Mouse (Mus musculus): ENCODE measurements at regions not wholly inside any gene's neighbourhood (a gene's known extent, or its start where the extent isn't known, plus 50 kb on each side); places are given as distances from the start of the nearest gene placed in this dataset.

DNA sequence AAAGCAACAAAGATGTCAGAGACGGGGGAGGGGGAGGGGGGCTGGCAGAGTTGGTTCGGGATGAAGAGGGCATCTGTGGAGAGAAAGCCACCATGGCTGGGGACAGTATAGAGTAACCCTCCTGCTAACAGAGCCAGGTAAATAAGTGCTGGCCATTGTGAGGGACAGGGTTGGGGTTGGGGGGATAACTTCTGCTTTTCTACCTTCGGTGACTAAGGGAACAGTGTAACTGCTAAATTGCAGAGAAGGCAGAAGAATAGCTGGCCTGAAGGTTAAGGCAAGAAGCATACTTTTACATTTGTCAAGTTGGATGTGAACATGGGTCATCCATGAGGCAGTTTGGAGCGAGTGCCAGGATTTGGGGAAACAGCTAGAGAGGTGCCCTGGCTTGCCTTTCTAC is 395.1 kb downstream of the H2al1j start:
- ATAC-seq (ENCODE audit: insufficient number of reproducible peaks, low FRiP score, low TSS enrichment, low read depth) = no peak

GRCm38 (mm10) chrX:11724718-11725117 is 397.1 kb downstream of the H2al1j start:
- no peaks in the 10 kb centered on the region for H3K36me3 ChIP-seq
- no peak overlapping the region for H3K4me3 ChIP-seq (replicated peaks)
- no peaks in the 10 kb centered on the region for H3K9me3 ChIP-seq (replicated peaks)
- no peak overlapping the region for H3K4me2 ChIP-seq (replicated peaks)
- 93% methylated on average over 8 of the region's 8 CpGs for WGBS
- H3K4me1 ChIP-seq = no peaks in the 10 kb centered on the region
- no peak for ATAC-seq (ENCODE audit: insufficient number of reproducible peaks, low FRiP score, low TSS enrichment, low read depth)
- H3K27me3 ChIP-seq = peaks cover 9% of the 10 kb centered on the region
- no peak overlapping the region for H3K27ac ChIP-seq (replicated peaks)
- H3K9ac ChIP-seq = no peak overlapping the region

More for the DNA sequence above, 395.1 kb downstream of the H2al1j start:
- H3K4me2 ChIP-seq (replicated peaks) = no peak overlapping the region
- H3K27me3 ChIP-seq = peaks cover 9% of the 10 kb centered on the region
- 48% methylated on average over 4 of the region's 4 CpGs for WGBS
- H3K27ac ChIP-seq (replicated peaks) = no peak overlapping the region
- no peaks in the 10 kb centered on the region for H3K9me3 ChIP-seq (replicated peaks)
- no peak overlapping the region for H3K9ac ChIP-seq
- no peak overlapping the region for H3K4me3 ChIP-seq (replicated peaks)
- no peaks in the 10 kb centered on the region for H3K4me1 ChIP-seq
- H3K36me3 ChIP-seq = no peaks in the 10 kb centered on the region

- Histone ChIP-seq H3K36me3 (no peaks in the 10 kb centered on the region), H3K4me1 (no peaks in the 10 kb centered on the region), H3K9me3 (replicated peaks) (no peaks in the 10 kb centered on the region), H3K4me2 (replicated peaks) (no peak overlapping the region), H3K27ac (replicated peaks) (no peak overlapping the region), H3K27me3 (peaks cover 9% of the 10 kb centered on the region; the same call in 1 of the 2 replicates), H3K4me3 (replicated peaks) (no peak overlapping the region), H3K9ac (no peak overlapping the region)
- WGBS = 39% methylated on average over 8 of the region's 8 CpGs
- no peak for ATAC-seq (ENCODE audit: insufficient number of reproducible peaks, low FRiP score, low TSS enrichment, low read depth)
These were observed 399.1 kb downstream of the H2al1j start for GRCm38 (mm10) chrX:11726524-11727231.

GRCm38 (mm10) chrX:11728481-11728880 is 400.9 kb downstream of the H2al1j start:
- H3K9ac ChIP-seq = no peak overlapping the region
- no peak overlapping the region for H3K27ac ChIP-seq (replicated peaks)
- H3K36me3 ChIP-seq = no peaks in the 10 kb centered on the region
- no peak overlapping the region for H3K4me3 ChIP-seq (replicated peaks)
- 60% methylated on average over 4 of the region's 4 CpGs for WGBS
- ATAC-seq (ENCODE audit: insufficient number of reproducible peaks, low FRiP score, low TSS enrichment, low read depth) = no peak
- 0 out of 2 replicates have a peak, but pooled peaks cover 10% of the 10 kb centered on the region for H3K27me3 ChIP-seq
- H3K9me3 ChIP-seq (replicated peaks) = no peaks in the 10 kb centered on the region
- H3K4me2 ChIP-seq (replicated peaks) = no peak overlapping the region
- no peaks in the 10 kb centered on the region for H3K4me1 ChIP-seq

DNA sequence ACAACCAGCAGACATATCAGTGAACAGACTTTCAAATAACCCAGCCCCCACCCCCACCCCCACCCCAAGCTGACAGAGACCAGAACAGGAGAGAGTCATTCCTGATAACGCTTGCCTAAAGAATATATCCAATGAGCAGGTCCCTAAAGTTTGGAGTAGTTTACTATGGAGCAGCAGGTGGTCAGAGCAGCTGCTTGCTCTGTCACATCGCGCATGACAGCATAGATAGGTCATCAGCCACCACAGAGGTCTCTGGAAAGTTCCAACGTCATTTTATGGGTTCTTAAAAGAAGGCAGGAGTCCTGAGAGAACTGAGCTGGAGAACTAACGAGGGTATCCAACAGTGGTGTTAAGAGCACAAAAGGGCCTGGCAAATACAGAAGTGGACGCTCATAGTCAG is 402.4 kb downstream of the H2al1j start:
- WGBS = 81% methylated on average over 6 of the region's 6 CpGs
- H3K27me3 ChIP-seq = 0 out of 2 replicates have a peak, but pooled peaks cover 16% of the 10 kb centered on the region
- no peaks in the 10 kb centered on the region for H3K9me3 ChIP-seq (replicated peaks)
- peaks cover 2% of the 10 kb centered on the region; the same call in 1 of the 2 replicates for H3K4me1 ChIP-seq
- no peaks in the 10 kb centered on the region for H3K36me3 ChIP-seq
- no peak overlapping the region for H3K9ac ChIP-seq
- no peak for ATAC-seq (ENCODE audit: insufficient number of reproducible peaks, low FRiP score, low TSS enrichment, low read depth)
- no peak overlapping the region for H3K4me2 ChIP-seq (replicated peaks)
- no peak overlapping the region for H3K4me3 ChIP-seq (replicated peaks)
- no peak overlapping the region for H3K27ac ChIP-seq (replicated peaks)

DNA sequence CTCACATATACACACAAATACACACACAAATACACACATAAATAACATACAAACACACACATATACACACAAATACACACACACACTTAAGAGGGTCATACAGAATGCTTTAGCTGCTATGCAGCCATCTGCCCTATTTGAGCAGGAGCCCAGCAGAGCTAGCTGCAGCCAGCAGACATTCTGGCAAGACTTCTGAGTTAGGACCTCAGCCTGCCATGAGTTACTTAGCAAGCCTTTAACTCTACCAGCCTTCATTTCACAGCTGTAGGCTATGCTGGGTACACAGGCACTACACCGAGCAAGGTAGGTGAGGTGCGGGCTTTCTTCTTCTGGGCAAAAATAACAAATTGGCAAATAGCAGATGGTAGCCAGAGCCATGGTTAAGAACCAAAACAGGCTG is 404.7 kb downstream of the H2al1j start:
- Histone ChIP-seq H3K9ac (no peak overlapping the region), H3K9me3 (replicated peaks) (no peaks in the 10 kb centered on the region), H3K4me2 (replicated peaks) (no peak overlapping the region), H3K27ac (replicated peaks) (no peak overlapping the region), H3K4me3 (replicated peaks) (no peak overlapping the region), H3K36me3 (no peaks in the 10 kb centered on the region), H3K4me1 (peaks cover 11% of the 10 kb centered on the region; the same call in 1 of the 2 replicates), H3K27me3 (peaks cover 18% of the 10 kb centered on the region; the same call in 1 of the 2 replicates)
- ATAC-seq (ENCODE audit: insufficient number of reproducible peaks, low FRiP score, low TSS enrichment, low read depth) = no peak
- WGBS = 90% methylated on average over 2 of the region's 2 CpGs

DNA sequence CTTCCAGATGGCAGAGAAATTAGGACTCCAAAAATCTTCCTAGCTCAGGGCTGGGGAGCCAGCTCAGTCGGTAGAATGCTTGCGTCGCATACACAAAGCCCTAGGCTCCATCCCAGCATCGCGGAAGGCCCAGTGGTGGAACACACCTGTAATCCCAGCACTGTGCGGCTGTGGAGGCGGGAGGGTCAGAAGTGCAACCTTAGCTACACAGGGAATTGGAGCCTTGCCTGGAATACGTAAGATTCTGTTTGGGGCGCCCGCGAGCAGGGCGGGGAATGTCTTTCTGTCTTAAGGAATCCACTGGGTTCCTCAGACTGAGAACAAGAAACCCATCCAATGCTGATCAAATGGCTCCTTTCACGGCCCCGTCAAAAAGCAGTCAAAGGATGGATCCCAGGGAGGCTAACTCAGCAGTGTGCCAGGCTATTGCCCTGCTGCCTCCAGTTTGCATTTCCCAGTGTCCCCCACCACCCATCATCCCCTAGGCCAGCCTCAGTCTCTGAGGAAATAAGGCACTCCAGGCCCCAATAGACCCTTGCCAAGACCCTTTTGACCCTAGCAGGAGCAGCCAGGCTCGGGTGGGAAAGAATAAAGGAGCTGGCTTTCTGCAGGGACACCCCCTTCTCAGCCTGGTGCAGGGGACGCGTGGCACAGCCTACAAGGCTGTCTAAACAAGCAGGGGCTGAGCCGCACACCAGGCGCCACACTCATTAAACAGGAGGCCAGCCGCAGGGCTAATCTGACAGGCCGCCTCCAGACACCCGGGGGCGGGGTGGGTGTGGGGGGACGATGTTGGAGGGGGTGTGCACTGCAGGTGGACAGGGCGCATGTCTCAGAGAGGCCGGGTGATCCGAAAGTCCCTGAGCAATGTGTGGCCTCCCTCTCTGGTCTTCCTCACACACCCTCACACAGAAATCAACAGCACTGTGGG is 407.1 kb downstream of the H2al1j start:
- no peak overlapping the region for H3K4me2 ChIP-seq (replicated peaks)
- WGBS = 34% methylated on average over 27 of the region's 27 CpGs
- H3K9ac ChIP-seq = no peak overlapping the region
- H3K9me3 ChIP-seq (replicated peaks) = no peaks in the 10 kb centered on the region
- peak; percentile 34; the same call in 1 of the 2 replicates for ATAC-seq (ENCODE audit: insufficient number of reproducible peaks, low FRiP score, low TSS enrichment, low read depth)
- no peak overlapping the region for H3K27ac ChIP-seq (replicated peaks)
- no peaks in the 10 kb centered on the region for H3K36me3 ChIP-seq
- H3K4me3 ChIP-seq (replicated peaks) = no peak overlapping the region
- H3K27me3 ChIP-seq = peaks cover 19% of the 10 kb centered on the region; the same call in 1 of the 2 replicates
- peaks cover 11% of the 10 kb centered on the region; the same call in 1 of the 2 replicates for H3K4me1 ChIP-seq

DNA sequence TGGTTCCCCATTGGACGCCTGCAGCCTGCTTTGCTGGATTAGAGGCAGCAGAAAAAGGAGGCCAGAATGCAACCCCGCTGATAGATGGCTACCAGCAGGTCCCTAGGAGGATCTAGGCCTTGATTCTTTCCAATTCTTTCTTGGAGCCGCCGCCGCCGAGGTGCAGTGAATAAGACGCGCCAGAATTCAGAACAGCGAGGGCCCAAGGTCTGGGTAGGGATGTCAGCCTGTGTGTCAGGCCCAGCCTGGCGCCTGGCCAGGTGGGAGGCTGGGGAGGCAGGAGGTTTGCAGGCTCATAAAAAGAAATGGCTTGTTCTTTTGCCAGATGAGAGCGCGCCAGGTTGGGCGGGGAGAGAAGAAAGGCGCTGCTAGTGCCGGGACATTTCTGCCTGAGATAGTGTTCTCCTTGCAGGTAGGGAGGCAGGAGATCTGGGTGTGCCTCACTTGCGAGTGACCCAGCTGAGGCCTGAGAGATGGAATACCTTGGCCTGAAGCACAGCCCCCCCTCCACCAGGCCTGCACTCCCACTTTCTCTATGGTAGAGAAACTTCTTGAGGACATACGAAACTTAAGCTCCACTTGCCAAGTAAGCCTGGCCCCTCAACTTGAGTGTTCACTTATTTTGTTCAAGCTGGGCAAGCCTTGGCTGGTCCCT is 408.0 kb downstream of the H2al1j start:
- Histone ChIP-seq H3K4me2 (replicated peaks) (no peak overlapping the region), H3K9me3 (replicated peaks) (no peaks in the 10 kb centered on the region), H3K4me3 (replicated peaks) (no peak overlapping the region), H3K36me3 (no peaks in the 10 kb centered on the region), H3K4me1 (peaks cover 11% of the 10 kb centered on the region; the same call in 1 of the 2 replicates), H3K27ac (replicated peaks) (no peak overlapping the region), H3K27me3 (peaks cover 19% of the 10 kb centered on the region; the same call in 1 of the 2 replicates), H3K9ac (no peak overlapping the region)
- 37% methylated on average over 17 of the region's 17 CpGs for WGBS
- ATAC-seq (ENCODE audit: insufficient number of reproducible peaks, low FRiP score, low TSS enrichment, low read depth) = no peak

DNA sequence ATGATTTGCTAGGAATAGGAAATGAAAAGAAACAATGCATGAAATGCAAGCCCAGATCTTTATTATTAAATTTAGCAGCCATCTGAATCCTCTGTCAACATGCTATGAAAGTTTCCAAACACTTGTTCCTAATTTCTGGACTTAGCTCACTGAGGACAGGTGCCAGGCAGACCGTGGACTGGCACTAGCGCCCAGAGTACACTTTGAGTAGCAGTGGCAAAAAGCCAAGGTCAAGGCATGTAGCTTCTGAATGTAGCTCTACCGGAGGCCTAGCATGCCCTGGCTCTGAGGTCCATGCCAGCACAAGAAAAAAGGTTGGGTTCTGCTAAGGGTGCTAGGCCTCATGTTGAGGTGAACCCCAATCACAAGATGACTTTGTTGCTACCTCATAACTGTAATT is 408.9 kb downstream of the H2al1j start:
- Histone ChIP-seq H3K27ac (replicated peaks) (no peak overlapping the region), H3K4me3 (replicated peaks) (no peak overlapping the region), H3K9me3 (replicated peaks) (no peaks in the 10 kb centered on the region), H3K4me1 (peaks cover 11% of the 10 kb centered on the region; the same call in 1 of the 2 replicates), H3K4me2 (replicated peaks) (no peak overlapping the region), H3K36me3 (no peaks in the 10 kb centered on the region), H3K27me3 (peaks cover 19% of the 10 kb centered on the region; the same call in 1 of the 2 replicates), H3K9ac (no peak overlapping the region)
- 60% methylated on average over 3 of the region's 3 CpGs for WGBS
- ATAC-seq (ENCODE audit: insufficient number of reproducible peaks, low FRiP score, low TSS enrichment, low read depth) = no peak

DNA sequence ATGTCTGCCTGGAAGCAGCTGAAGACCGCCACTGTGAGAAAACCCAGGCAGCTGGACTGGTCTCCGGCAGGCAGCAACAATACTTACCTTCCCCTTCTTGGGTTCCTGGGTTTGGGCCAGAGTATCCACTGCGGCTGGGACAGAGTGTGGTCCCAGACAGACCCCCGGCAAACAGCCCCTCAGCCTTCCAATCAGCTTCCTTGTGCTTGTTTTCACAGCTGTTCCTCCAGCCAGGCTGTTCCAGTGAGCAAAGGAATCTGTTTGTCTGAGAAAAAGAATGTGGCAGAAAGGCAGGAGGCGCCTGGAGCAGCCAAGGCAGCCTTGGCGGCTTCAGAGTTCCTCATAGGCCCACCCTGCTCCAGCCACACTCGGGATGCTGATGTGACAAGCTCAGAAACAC is 411.9 kb downstream of the H2al1j start:
- Histone ChIP-seq H3K4me2 (replicated peaks) (no peak overlapping the region), H3K27ac (replicated peaks) (no peak overlapping the region), H3K36me3 (no peaks in the 10 kb centered on the region), H3K4me1 (peaks cover 11% of the 10 kb centered on the region; the same call in 1 of the 2 replicates), H3K9me3 (replicated peaks) (no peaks in the 10 kb centered on the region), H3K9ac (no peak overlapping the region), H3K27me3 (peaks cover 13% of the 10 kb centered on the region; the same call in 1 of the 2 replicates), H3K4me3 (replicated peaks) (no peak overlapping the region)
- WGBS = 52% methylated on average over 7 of the region's 7 CpGs
- peak; percentile 19; the same call in 1 of the 2 replicates for ATAC-seq (ENCODE audit: insufficient number of reproducible peaks, low FRiP score, low TSS enrichment, low read depth)

- Histone ChIP-seq H3K4me3 (replicated peaks) (no peak overlapping the region), H3K4me1 (no peaks in the 10 kb centered on the region), H3K9ac (no peak overlapping the region), H3K4me2 (replicated peaks) (no peak overlapping the region), H3K27me3 (no peaks in the 10 kb centered on the region), H3K9me3 (replicated peaks) (no peaks in the 10 kb centered on the region), H3K36me3 (no peaks in the 10 kb centered on the region), H3K27ac (replicated peaks) (no peak overlapping the region)
- no peak for ATAC-seq (ENCODE audit: insufficient number of reproducible peaks, low FRiP score, low TSS enrichment, low read depth)
- 26% methylated on average over 3 of the region's 3 CpGs for WGBS
These were observed 414.2 kb downstream of the Bcor start for GRCm38 (mm10) chrX:11745911-11746310.
